Mouse (Mus musculus) MEL (cell line): ENCODE data around the gene E330009J07Rik. TPM values are rescaled to one million over a fixed set of nuclear protein-coding genes. Genes with fewer than 3 reads are reported as not detected.

Experiments used
- DNase-seq: peaks from one replicate; pipeline ENCODE4 v3.0.0; 2011; ENCODE audit warnings: low read depth, low spot score
- H3K27ac ChIP-seq: 2 replicates; pipeline ENCODE4 v1.5.1; 2012; ENCODE audit warnings: low read depth, mild to moderate bottlenecking, control low read depth, low read length, moderate library complexity; ENCODE audit not compliant: control insufficient read depth
- H3K27me3 ChIP-seq, 2 experiments: fragments of 150-350 bp in 1 of 2; sonication (generic) in 1 of 2; 2 replicates each; pipeline ENCODE4 v1.6.1; 2012; ENCODE audit warnings: low read length in 2 of 2, mild to moderate bottlenecking in 2 of 2, improper control_type of control experiment in 1 of 2, moderate library complexity in 1 of 2; ENCODE audit not compliant: insufficient read depth in 2 of 2, control insufficient read depth in 1 of 2
- H3K36me3 ChIP-seq, 2 experiments: 2 replicates each; pipeline ENCODE4 v1.6.1; 2012 to 2014; ENCODE audit warnings: low read length in 2 of 2, improper control_type of control experiment in 1 of 2, inconsistent platforms in 1 of 2, mild to moderate bottlenecking in 1 of 2; ENCODE audit not compliant: insufficient read depth in 2 of 2, control insufficient read depth in 1 of 2
- H3K4me1 ChIP-seq, 2 experiments: fragments of 150-350 bp in 1 of 2; sonication (generic) in 1 of 2; 2 replicates each; pipeline ENCODE4 v1.6.1; 2012; ENCODE audit warnings: low read length in 2 of 2, improper control_type of control experiment in 1 of 2, mild to moderate bottlenecking in 1 of 2; ENCODE audit not compliant: insufficient read depth in 2 of 2, control insufficient read depth in 1 of 2
- H3K4me3 ChIP-seq, 2 experiments: fragments of 150-350 bp in 1 of 2; sonication (generic) in 1 of 2; 2 replicates each; pipeline ENCODE4 v1.5.1; 2012; ENCODE audit warnings: low read depth in 2 of 2, low read length in 2 of 2, mild to moderate bottlenecking in 2 of 2, moderate library complexity in 2 of 2, control low read depth in 1 of 2, improper control_type of control experiment in 1 of 2; ENCODE audit not compliant: control insufficient read depth in 1 of 2, insufficient read depth in 1 of 2
- H3K79me2 ChIP-seq: 2 replicates; pipeline ENCODE4 v1.6.1; 2012; ENCODE audit warnings: mild to moderate bottlenecking, low read length, moderate library complexity; ENCODE audit not compliant: control insufficient read depth, poor library complexity, insufficient read depth
- H3K9ac ChIP-seq: 2 replicates; pipeline ENCODE4 v1.6.1; 2012; ENCODE audit warnings: low read depth, mild to moderate bottlenecking, control low read depth, low read length, moderate library complexity; ENCODE audit not compliant: control insufficient read depth, poor library complexity, severe bottlenecking
- H3K9me3 ChIP-seq: fragments of 150-350 bp; sonication (generic); replicated peaks from 2 replicates; pipeline ENCODE4 v1.6.1; 2012; ENCODE audit warnings: mild to moderate bottlenecking, low read length, improper control_type of control experiment, moderate library complexity; ENCODE audit not compliant: insufficient read depth
- CHD1 ChIP-seq: IDR thresholded peaks from 2 replicates; pipeline ENCODE4 v1.6.1; 2012; ENCODE audit warnings: low read depth, mild to moderate bottlenecking, inconsistent platforms, low read length, improper control_type of control experiment
- CHD2 ChIP-seq: IDR thresholded peaks from 2 replicates; pipeline ENCODE4 v1.6.1; 2011; ENCODE audit warnings: low read length, improper control_type of control experiment
- CTCF ChIP-seq, 3 experiments: IDR thresholded peaks in 2 of 3; conservative IDR thresholded peaks in 1 of 3; 2 replicates each; pipeline ENCODE4 v1.5.1; 2011 to 2012; ENCODE audit warnings: low read length in 3 of 3, low read depth in 2 of 3, mild to moderate bottlenecking in 2 of 3, improper control_type of control experiment in 1 of 3, inconsistent platforms in 1 of 3, mixed read lengths in 1 of 3, moderate library complexity in 1 of 3; ENCODE audit not compliant: control insufficient read depth in 1 of 3, insufficient read depth in 1 of 3, poor library complexity in 1 of 3, severe bottlenecking in 1 of 3
- E2F4 ChIP-seq: IDR thresholded peaks from 2 replicates; pipeline ENCODE4 v1.6.1; 2011; ENCODE audit warnings: low read depth, low read length, improper control_type of control experiment, borderline replicate concordance
- ELF1 ChIP-seq: IDR thresholded peaks from 2 replicates; pipeline ENCODE4 v1.6.1; 2014; ENCODE audit warnings: low read depth, mild to moderate bottlenecking, inconsistent platforms, low read length, improper control_type of control experiment, moderate library complexity
- EP300 ChIP-seq, 2 experiments: IDR thresholded peaks; 2 replicates each; pipeline ENCODE4 v1.6.1; 2011; ENCODE audit warnings: improper control_type of control experiment in 2 of 2, low read length in 2 of 2, low read depth in 1 of 2, mild to moderate bottlenecking in 1 of 2
- ETS1 ChIP-seq: IDR thresholded peaks from 2 replicates; pipeline ENCODE4 v1.6.1; 2012; ENCODE audit warnings: low read depth, mild to moderate bottlenecking, inconsistent platforms, low read length, improper control_type of control experiment, moderate library complexity
- GABPA ChIP-seq: IDR thresholded peaks from 2 replicates; pipeline ENCODE4 v1.6.1; 2012; ENCODE audit warnings: low read depth, mild to moderate bottlenecking, inconsistent platforms, low read length, improper control_type of control experiment, moderate library complexity
- GATA1 ChIP-seq: IDR thresholded peaks from 2 replicates; pipeline ENCODE4 v1.6.1; 2011; ENCODE audit warnings: low read depth, low read length, improper control_type of control experiment
- HCFC1 ChIP-seq: IDR thresholded peaks from 2 replicates; pipeline ENCODE4 v1.6.1; 2012; ENCODE audit warnings: low read depth, mild to moderate bottlenecking, inconsistent platforms, low read length, improper control_type of control experiment, moderate library complexity
- KAT2A ChIP-seq: conservative IDR thresholded peaks from 2 replicates; pipeline ENCODE4 v1.6.1; 2012; ENCODE audit warnings: low read depth, low read length, improper control_type of control experiment, inconsistent platforms
- MAFK ChIP-seq: IDR thresholded peaks from 2 replicates; pipeline ENCODE4 v1.6.1; 2011; ENCODE audit warnings: low read depth, mild to moderate bottlenecking, low read length, improper control_type of control experiment, borderline replicate concordance
- MAX ChIP-seq: IDR thresholded peaks from 2 replicates; pipeline ENCODE4 v1.6.1; 2011; ENCODE audit warnings: low read length, improper control_type of control experiment
- MAZ ChIP-seq: IDR thresholded peaks from 2 replicates; pipeline ENCODE4 v1.6.1; 2012; ENCODE audit warnings: low read depth, mild to moderate bottlenecking, inconsistent platforms, low read length, improper control_type of control experiment
- MEF2A ChIP-seq: IDR thresholded peaks from 2 replicates; pipeline ENCODE4 v1.6.1; 2014; ENCODE audit warnings: low read depth, mild to moderate bottlenecking, inconsistent platforms, low read length, improper control_type of control experiment; ENCODE audit not compliant: poor library complexity, insufficient replicate concordance, severe bottlenecking; ENCODE audit errors: extremely low read depth
- MXI1 ChIP-seq: IDR thresholded peaks from 2 replicates; pipeline ENCODE4 v1.6.1; 2011; ENCODE audit warnings: mild to moderate bottlenecking, low read depth, low read length, improper control_type of control experiment
- MYB ChIP-seq: IDR thresholded peaks from 2 replicates; pipeline ENCODE4 v1.6.1; 2011; ENCODE audit warnings: mild to moderate bottlenecking, low read depth, low read length, improper control_type of control experiment
- NELFE ChIP-seq: IDR thresholded peaks from 2 replicates; pipeline ENCODE4 v1.6.1; 2011; ENCODE audit warnings: low read depth, low read length, improper control_type of control experiment
- NRF1 ChIP-seq: IDR thresholded peaks from 2 replicates; pipeline ENCODE4 v1.6.1; 2014; ENCODE audit warnings: low read depth, mild to moderate bottlenecking, inconsistent platforms, low read length, improper control_type of control experiment, moderate library complexity; ENCODE audit not compliant: poor library complexity, insufficient read depth, severe bottlenecking
- POLR2AphosphoS2 ChIP-seq: IDR thresholded peaks from 2 replicates; pipeline ENCODE4 v1.6.1; 2011; ENCODE audit warnings: low read length, improper control_type of control experiment
- RAD21 ChIP-seq: IDR thresholded peaks from 2 replicates; pipeline ENCODE4 v1.6.1; 2011; ENCODE audit warnings: mild to moderate bottlenecking, low read depth, low read length, improper control_type of control experiment
- RCOR1 ChIP-seq: IDR thresholded peaks from 2 replicates; pipeline ENCODE4 v1.6.1; 2012; ENCODE audit warnings: low read depth, mild to moderate bottlenecking, inconsistent platforms, low read length, improper control_type of control experiment
- SMC3 ChIP-seq: IDR thresholded peaks from 2 replicates; pipeline ENCODE4 v1.6.1; 2011; ENCODE audit warnings: low read depth, low read length, improper control_type of control experiment
- TBP ChIP-seq: IDR thresholded peaks from 2 replicates; pipeline ENCODE4 v1.8.0; 2011; ENCODE audit warnings: low read depth, low read length, improper control_type of control experiment
- TCF12 ChIP-seq: IDR thresholded peaks from 2 replicates; pipeline ENCODE4 v1.6.1; 2014; ENCODE audit warnings: low read depth, mild to moderate bottlenecking, inconsistent platforms, low read length, improper control_type of control experiment, moderate library complexity
- UBTF ChIP-seq: IDR thresholded peaks from 2 replicates; pipeline ENCODE4 v1.6.1; 2012; ENCODE audit warnings: low read depth, mild to moderate bottlenecking, inconsistent platforms, low read length, improper control_type of control experiment, moderate library complexity, borderline replicate concordance; ENCODE audit not compliant: insufficient read depth
- USF1 ChIP-seq: IDR thresholded peaks from 2 replicates; pipeline ENCODE4 v1.6.1; 2014; ENCODE audit warnings: low read depth, mild to moderate bottlenecking, inconsistent platforms, low read length, improper control_type of control experiment, moderate library complexity
- USF2 ChIP-seq, 2 experiments: IDR thresholded peaks; 2 replicates each; pipeline ENCODE4 v1.6.1; 2011 to 2012; ENCODE audit warnings: improper control_type of control experiment in 2 of 2, low read length in 2 of 2, borderline replicate concordance in 1 of 2, inconsistent platforms in 1 of 2, low read depth in 1 of 2, mild to moderate bottlenecking in 1 of 2; ENCODE audit not compliant: insufficient read depth in 1 of 2
- ZKSCAN1 ChIP-seq: IDR thresholded peaks from 2 replicates; pipeline ENCODE4 v1.6.1; 2012; ENCODE audit warnings: low read depth, mild to moderate bottlenecking, inconsistent platforms, low read length, improper control_type of control experiment, moderate library complexity
- ZMIZ1 ChIP-seq: IDR thresholded peaks from 2 replicates; pipeline ENCODE4 v1.6.1; 2012; ENCODE audit warnings: low read depth, mild to moderate bottlenecking, inconsistent platforms, low read length, improper control_type of control experiment, moderate library complexity
- polyA plus RNA-seq, 2 experiments: library from polyadenylated mRNA; stranded (reverse) in 1 of 2; unstranded in 1 of 2; fragments of >175 nt in 1 of 2; fragments of >200 nt in 1 of 2; gene quantifications; 2 replicates each; pipeline versions ENCODE4 v1.2.1 to v1.2.4; 2012; ENCODE audit warnings: low replicate concordance in 2 of 2, low read depth in 1 of 2; ENCODE audit not compliant: insufficient read length in 2 of 2, insufficient read depth in 1 of 2, missing spikeins in 1 of 2
- total RNA-seq: library from RNA; depleted of rRNA; stranded (reverse); fragments of 300-350 nt; gene quantifications from 2 replicates; pipeline ENCODE4 v1.2.3, GENCODE M21; 2012

The E330009J07Rik gene
- total and polyA plus RNA-seq, 3 experiments = 5.9 to 6.4 TPM; not detected in 1

- H3K4me3 ChIP-seq = no peak overlapping the region
- no peaks in the 10 kb centered on the region for H3K27me3 ChIP-seq
- peaks cover 0 to 4% of the 10 kb centered on the region in 2 experiments; a peak in 2 of 4 replicates for H3K36me3 ChIP-seq
- H3K79me2 ChIP-seq = no peaks in the 10 kb centered on the region
- H3K9ac ChIP-seq = no peak overlapping the region
- no peak for TF ChIP-seq MAZ
- no peak for TF ChIP-seq HCFC1
- no peak for TF ChIP-seq CHD1
- no peak for TF ChIP-seq MAX
- TF ChIP-seq GATA1 = no peak
- TF ChIP-seq POLR2AphosphoS2 = no peak
- TF ChIP-seq ELF1 = no peak
- TF ChIP-seq EP300 (IDR thresholded peaks at IDR 0.05; ENCODE audit: low read depth in 1 of 2, low read length in 2 of 2) = no peak
- no peak for TF ChIP-seq SMC3
- TF ChIP-seq TBP = no peak
- no peak for TF ChIP-seq ZMIZ1
- no peak for TF ChIP-seq RAD21
- no peak for TF ChIP-seq RCOR1
- TF ChIP-seq GABPA = no peak
- no peak for TF ChIP-seq CTCF (IDR thresholded peaks at IDR 0.05 in 2 of 3, conservative IDR thresholded peaks at IDR 0.05 in 1 of 3; ENCODE audit: control insufficient read depth in 1 of 3, insufficient read depth in 1 of 3, low read depth in 2 of 3, low read length in 3 of 3, poor library complexity in 1 of 3, severe bottlenecking in 1 of 3)
- no peak for TF ChIP-seq CHD2
- TF ChIP-seq MEF2A = no peak
- TF ChIP-seq UBTF = no peak
- TF ChIP-seq, all 39 proteins: peak for 0
- H3K27ac ChIP-seq = no peak overlapping the region
- H3K4me1 ChIP-seq = no peaks in the 10 kb centered on the region
- DNase-seq = no peak
- no peaks in the 10 kb centered on the region for H3K9me3 ChIP-seq
Observed at GRCm38 (mm10) chr6:40381908-40382307, 54.0 kb downstream of the E330009J07Rik start.

- no peak for DNase-seq
- Histone ChIP-seq H3K27me3 (no peaks in the 10 kb centered on the region), H3K9me3 (no peaks in the 10 kb centered on the region), H3K79me2 (no peaks in the 10 kb centered on the region)
- TF ChIP-seq MYB = no peak
- TF ChIP-seq NRF1 = no peak
- no peak for TF ChIP-seq SMC3
- TF ChIP-seq ETS1 = no peak
- no peak for TF ChIP-seq GATA1
- no peak for TF ChIP-seq CTCF (IDR thresholded peaks at IDR 0.05 in 2 of 3, conservative IDR thresholded peaks at IDR 0.05 in 1 of 3; ENCODE audit: control insufficient read depth in 1 of 3, insufficient read depth in 1 of 3, low read depth in 2 of 3, low read length in 3 of 3, poor library complexity in 1 of 3, severe bottlenecking in 1 of 3)
- no peak for TF ChIP-seq RCOR1
- no peak for TF ChIP-seq ZMIZ1
- TF ChIP-seq MXI1 = no peak
- no peak for TF ChIP-seq RAD21
- TF ChIP-seq KAT2A = no peak
- TF ChIP-seq USF2 (IDR thresholded peaks at IDR 0.05; ENCODE audit: borderline replicate concordance in 1 of 2, insufficient read depth in 1 of 2, low read depth in 1 of 2, low read length in 2 of 2) = no peak
- TF ChIP-seq TCF12 = no peak
- TF ChIP-seq ZKSCAN1 = no peak
- TF ChIP-seq E2F4 = no peak
- no peak for TF ChIP-seq MAFK
- TF ChIP-seq EP300 (IDR thresholded peaks at IDR 0.05; ENCODE audit: low read depth in 1 of 2, low read length in 2 of 2) = no peak
- TF ChIP-seq POLR2AphosphoS2 = no peak
- TF ChIP-seq USF1 = no peak
- no peak for TF ChIP-seq NELFE
- TF ChIP-seq, all 39 proteins: peak for 0
- H3K9ac ChIP-seq = no peak overlapping the region
- H3K36me3 ChIP-seq = peaks cover 0 to 4% of the 10 kb centered on the region in 2 experiments; a peak in 2 of 4 replicates
- H3K27ac ChIP-seq = no peak overlapping the region
- H3K4me3 ChIP-seq = no peak overlapping the region
- H3K4me1 ChIP-seq = no peaks in the 10 kb centered on the region
Observed at GRCm38 (mm10) chr6:40380181-40380580, 55.8 kb downstream of the E330009J07Rik start.
